Mouse (Mus musculus): ENCODE measurements around the gene 0610012G03Rik. TPM values are rescaled to one million over a fixed set of nuclear protein-coding genes. Genes with fewer than 3 reads are reported as not detected.

0610012G03Rik gene
- polyA plus RNA-seq, 1 experiment, result 15.6 TPM

DNA sequence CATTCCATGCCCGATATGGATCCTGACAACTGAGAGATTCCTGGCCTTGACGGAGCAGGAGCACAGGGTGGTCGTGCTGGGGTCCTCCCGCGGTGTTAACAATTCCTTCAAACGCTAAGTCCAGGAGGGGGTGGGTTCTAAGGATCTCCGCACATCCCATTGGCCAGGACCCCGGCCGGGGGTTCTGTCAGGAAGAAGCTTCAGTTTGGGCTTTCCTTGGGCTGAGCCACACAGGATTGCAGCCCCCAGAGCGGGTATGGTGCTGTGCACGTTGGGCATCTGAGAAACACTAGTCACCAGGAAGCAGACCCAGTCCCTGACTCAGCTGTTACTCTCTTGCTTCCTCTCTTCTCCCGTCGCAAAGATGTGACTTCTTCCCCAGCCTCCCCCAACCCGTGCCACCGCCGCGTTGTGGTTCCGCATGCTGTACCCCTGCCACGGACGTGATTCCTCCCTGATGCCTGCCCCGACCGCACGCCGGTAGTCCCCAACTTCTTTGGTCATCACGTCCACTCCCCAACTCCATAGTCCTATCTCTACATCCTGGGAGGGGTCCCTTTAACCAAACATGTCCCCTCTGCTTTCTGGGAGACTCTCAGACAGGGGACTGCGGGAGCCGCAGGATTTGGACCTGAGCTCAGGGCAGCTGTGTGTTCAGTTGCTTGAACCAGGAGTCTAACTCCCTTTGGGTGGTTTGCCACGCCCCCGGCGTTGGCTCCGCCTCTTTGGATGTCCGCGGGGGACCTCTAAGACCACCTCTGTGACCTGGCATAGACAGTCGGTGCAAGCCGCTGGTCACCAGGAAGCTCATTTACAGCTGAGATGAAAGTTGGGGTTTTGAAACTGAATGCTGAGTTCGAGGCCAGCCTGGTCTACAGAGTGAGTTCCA lies 13.0 kb downstream of the 0610012G03Rik start:
- no peaks in the 10 kb centered on the region for H3K36me3 ChIP-seq (ENCODE audit: control insufficient read depth, insufficient read depth, low read length, poor library complexity, severe bottlenecking)
- H3K4me1 ChIP-seq (ENCODE audit: control insufficient read depth, insufficient read depth, low read length), result peaks cover 2% of the 10 kb centered on the region
- H3K27ac ChIP-seq (ENCODE audit: insufficient read depth, low read length), result no peak overlapping the region
- H3K9me3 ChIP-seq (replicated peaks; ENCODE audit: control insufficient read depth, insufficient read depth, low read length, poor library complexity, severe bottlenecking), result no peaks in the 10 kb centered on the region
- peak overlapping the region; percentile 17 for H3K4me3 ChIP-seq (ENCODE audit: low read depth, low read length)
- TF ChIP-seq CTCF (IDR thresholded peaks at IDR 0.05; ENCODE audit: low read depth, low read length) (no peak), POLR2A (IDR thresholded peaks at IDR 0.05; ENCODE audit: insufficient read depth, low read length) (no peak), EP300 (IDR thresholded peaks at IDR 0.05; ENCODE audit: insufficient read depth, low read depth, low read length) (no peak)
- H3K27me3 ChIP-seq (ENCODE audit: control insufficient read depth, insufficient read depth, low read length, poor library complexity, severe bottlenecking), result peaks cover 3% of the 10 kb centered on the region; the same call in 1 of the 2 replicates
- H3K9ac ChIP-seq (ENCODE audit: low read depth, poor library complexity, severe bottlenecking), result no peak overlapping the region

DNA sequence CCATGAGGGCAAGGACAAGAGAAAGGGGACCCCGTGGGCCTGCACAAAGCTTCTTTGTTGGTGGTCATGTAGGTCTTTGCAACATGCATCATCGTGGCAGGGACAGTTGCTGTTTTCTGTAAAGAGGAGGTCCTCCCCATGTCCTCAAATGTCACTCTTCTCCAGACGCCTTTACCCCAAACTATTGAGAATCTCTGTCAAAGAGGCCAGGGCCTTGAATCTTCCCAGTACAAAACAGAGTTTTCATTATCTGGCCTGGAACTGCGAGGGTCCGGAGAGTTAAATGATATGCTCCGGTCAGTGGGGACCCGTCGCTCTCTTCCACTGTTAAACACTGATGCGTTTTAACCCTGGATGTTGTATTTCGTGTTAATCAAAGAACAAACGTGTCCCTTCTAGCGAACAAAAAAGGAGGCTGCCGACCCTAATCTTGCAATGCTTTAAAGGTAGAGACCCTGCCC lies 13.7 kb downstream of the 0610012G03Rik start:
- Histone ChIP-seq H3K27me3 (ENCODE audit: control insufficient read depth, insufficient read depth, low read length, poor library complexity, severe bottlenecking) (peaks cover 3% of the 10 kb centered on the region; the same call in 1 of the 2 replicates), H3K27ac (ENCODE audit: insufficient read depth, low read length) (no peak overlapping the region)

DNA sequence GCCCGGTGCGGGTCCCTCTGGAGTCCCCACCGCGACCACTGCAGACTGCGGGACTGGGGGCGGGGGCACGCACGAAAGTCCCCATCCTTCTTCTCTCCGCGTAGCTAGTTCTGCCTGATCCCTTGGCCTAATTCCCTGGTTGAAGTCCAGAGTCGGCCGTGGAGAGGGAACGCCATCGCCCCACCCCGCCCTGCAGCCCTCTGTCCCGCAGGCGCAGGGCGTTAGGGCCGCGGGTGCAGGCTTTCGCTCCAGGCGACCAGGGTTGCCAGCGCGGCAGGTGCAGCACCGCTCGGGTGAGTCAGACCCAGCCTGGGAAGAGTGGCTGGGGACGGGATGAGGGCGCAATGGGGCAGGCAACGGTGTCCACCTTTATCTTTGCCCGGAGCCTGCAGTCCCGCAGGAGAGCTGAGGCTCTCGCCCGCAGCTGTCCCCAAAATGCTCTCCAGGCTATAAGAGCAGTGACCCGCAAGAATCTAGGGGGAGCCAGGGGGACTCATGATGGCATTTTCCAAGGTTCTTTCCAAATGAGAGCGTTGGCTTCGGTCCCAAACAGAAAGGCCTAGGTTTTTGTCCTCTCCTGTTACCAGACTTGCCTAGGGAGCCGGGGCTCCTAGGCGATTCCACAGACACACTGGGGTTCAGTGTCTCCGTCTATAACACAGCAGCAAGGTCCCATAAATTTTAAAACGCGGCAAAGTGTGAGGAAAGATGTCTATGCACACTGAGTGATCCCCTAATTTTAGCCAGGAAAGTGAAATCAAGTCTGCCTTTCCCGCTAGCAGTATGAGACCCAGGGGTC lies 14.3 kb downstream of the 0610012G03Rik start, which contains the start of gene Pigz:
TSS of gene Pigz (plus strand) at position 101 of the 799 bp plus-strand sequence.
- Histone ChIP-seq H3K36me3 (ENCODE audit: control insufficient read depth, insufficient read depth, low read length, poor library complexity, severe bottlenecking) (no peaks in the 10 kb centered on the region), H3K27ac (ENCODE audit: insufficient read depth, low read length) (no peak within 1 kb of the TSS), H3K27me3 (ENCODE audit: control insufficient read depth, insufficient read depth, low read length, poor library complexity, severe bottlenecking) (peaks cover 3% of the 10 kb centered on the region; the same call in 1 of the 2 replicates), H3K9me3 (replicated peaks; ENCODE audit: control insufficient read depth, insufficient read depth, low read length, poor library complexity, severe bottlenecking) (no peaks in the 10 kb centered on the region), H3K9ac (ENCODE audit: low read depth, poor library complexity, severe bottlenecking) (no peak within 1 kb of the TSS), H3K4me1 (ENCODE audit: control insufficient read depth, insufficient read depth, low read length) (peaks cover 2% of the 10 kb centered on the region), H3K4me3 (ENCODE audit: low read depth, low read length) (peak within 1 kb of the TSS; percentile 44)
- TF ChIP-seq CTCF (IDR thresholded peaks at IDR 0.05; ENCODE audit: low read depth, low read length), result no peak
- TF ChIP-seq POLR2A (IDR thresholded peaks at IDR 0.05; ENCODE audit: insufficient read depth, low read length), result no peak
- TF ChIP-seq EP300 (IDR thresholded peaks at IDR 0.05; ENCODE audit: insufficient read depth, low read depth, low read length), result no peak

More for the DNA sequence above, 13.7 kb downstream of the 0610012G03Rik start:
- Histone ChIP-seq H3K4me1 (ENCODE audit: control insufficient read depth, insufficient read depth, low read length) (peaks cover 2% of the 10 kb centered on the region), H3K9me3 (replicated peaks; ENCODE audit: control insufficient read depth, insufficient read depth, low read length, poor library complexity, severe bottlenecking) (no peaks in the 10 kb centered on the region), H3K4me3 (ENCODE audit: low read depth, low read length) (peak overlapping the region; percentile 17; the same call in 1 of the 2 replicates), H3K9ac (ENCODE audit: low read depth, poor library complexity, severe bottlenecking) (no peak overlapping the region), H3K36me3 (ENCODE audit: control insufficient read depth, insufficient read depth, low read length, poor library complexity, severe bottlenecking) (no peaks in the 10 kb centered on the region)
- TF ChIP-seq CTCF (IDR thresholded peaks at IDR 0.05; ENCODE audit: low read depth, low read length), result no peak
- TF ChIP-seq EP300 (IDR thresholded peaks at IDR 0.05; ENCODE audit: insufficient read depth, low read depth, low read length), result no peak
- TF ChIP-seq POLR2A (IDR thresholded peaks at IDR 0.05; ENCODE audit: insufficient read depth, low read length), result no peak

DNA sequence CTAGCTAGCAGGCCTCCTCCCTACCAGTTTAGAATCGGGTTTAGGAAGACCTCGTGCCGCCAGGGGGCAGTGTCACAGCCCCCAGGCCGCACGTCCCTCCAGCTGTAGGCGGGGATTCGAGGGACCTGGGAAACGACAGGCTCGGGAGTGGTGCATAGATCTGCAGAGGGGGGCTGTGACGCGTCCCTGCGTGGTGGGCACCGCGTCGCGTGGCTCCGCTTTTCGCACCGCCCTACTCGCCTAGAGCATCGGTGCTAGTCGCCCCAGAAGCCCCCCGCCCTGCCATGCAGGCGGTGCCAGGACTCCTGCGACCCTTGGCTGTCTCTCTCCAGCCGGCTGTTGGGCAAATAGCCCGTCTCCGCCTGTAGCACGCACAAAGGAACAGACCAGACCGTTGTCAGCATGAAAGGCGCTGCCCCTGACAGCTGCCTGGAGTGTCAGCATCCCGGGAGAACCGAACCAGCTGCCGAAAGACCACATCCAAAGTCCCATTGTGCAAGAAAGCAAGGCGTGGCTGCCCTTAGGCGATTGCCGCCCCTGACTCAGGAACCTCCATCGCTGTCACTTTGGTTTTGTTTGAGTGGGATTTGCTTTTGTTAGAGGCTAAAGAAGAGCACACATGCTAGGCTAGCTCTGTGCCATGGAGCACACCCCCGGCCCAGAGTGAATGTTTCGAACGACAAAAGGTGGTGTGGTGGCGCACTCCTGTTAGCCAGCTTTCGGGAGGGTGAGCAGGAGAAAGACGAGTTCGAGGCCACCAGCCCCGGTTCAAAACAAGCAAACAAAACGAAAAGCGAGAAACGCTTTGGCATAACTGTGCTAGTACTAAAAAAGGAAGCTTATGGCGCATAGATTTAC lies 15.2 kb downstream of the 0610012G03Rik start:
- no peak overlapping the region for H3K27ac ChIP-seq (ENCODE audit: insufficient read depth, low read length)
- H3K9me3 ChIP-seq (replicated peaks; ENCODE audit: control insufficient read depth, insufficient read depth, low read length, poor library complexity, severe bottlenecking), result no peaks in the 10 kb centered on the region
- H3K4me1 ChIP-seq (ENCODE audit: control insufficient read depth, insufficient read depth, low read length), result peaks cover 2% of the 10 kb centered on the region
- peaks cover 3% of the 10 kb centered on the region; the same call in 1 of the 2 replicates for H3K27me3 ChIP-seq (ENCODE audit: control insufficient read depth, insufficient read depth, low read length, poor library complexity, severe bottlenecking)
- TF ChIP-seq POLR2A (IDR thresholded peaks at IDR 0.05; ENCODE audit: insufficient read depth, low read length) (no peak), CTCF (IDR thresholded peaks at IDR 0.05; ENCODE audit: low read depth, low read length) (peak; percentile 89)
- H3K4me3 ChIP-seq (ENCODE audit: low read depth, low read length), result peak overlapping the region; percentile 44
- H3K9ac ChIP-seq (ENCODE audit: low read depth, poor library complexity, severe bottlenecking), result no peak overlapping the region
- H3K36me3 ChIP-seq (ENCODE audit: control insufficient read depth, insufficient read depth, low read length, poor library complexity, severe bottlenecking), result no peaks in the 10 kb centered on the region

DNA sequence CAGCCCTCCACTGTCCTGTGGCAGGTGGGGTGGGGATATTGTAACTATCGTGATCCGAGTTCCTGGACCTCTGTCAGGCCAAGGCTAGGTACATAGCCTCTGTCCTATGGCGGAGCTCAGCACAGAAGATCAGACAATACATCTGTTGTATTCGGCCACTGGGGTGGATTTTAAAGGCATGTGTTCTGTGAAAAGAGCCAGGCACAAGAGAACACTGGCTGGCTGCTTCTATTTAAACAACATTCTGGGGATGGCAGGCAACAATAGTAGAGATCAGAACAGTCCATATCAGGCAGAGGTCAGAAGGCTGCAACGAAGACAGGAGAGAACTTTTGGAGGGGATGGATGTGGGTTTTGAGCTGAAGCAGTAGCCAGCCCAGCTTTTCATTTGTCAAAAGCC lies 16.0 kb downstream of the 0610012G03Rik start:
- Histone ChIP-seq H3K4me1 (ENCODE audit: control insufficient read depth, insufficient read depth, low read length) (peaks cover 2% of the 10 kb centered on the region), H3K4me3 (ENCODE audit: low read depth, low read length) (no peak overlapping the region), H3K9me3 (replicated peaks; ENCODE audit: control insufficient read depth, insufficient read depth, low read length, poor library complexity, severe bottlenecking) (no peaks in the 10 kb centered on the region), H3K27me3 (ENCODE audit: control insufficient read depth, insufficient read depth, low read length, poor library complexity, severe bottlenecking) (peaks cover 3% of the 10 kb centered on the region; the same call in 1 of the 2 replicates), H3K9ac (ENCODE audit: low read depth, poor library complexity, severe bottlenecking) (no peak overlapping the region), H3K27ac (ENCODE audit: insufficient read depth, low read length) (no peak overlapping the region), H3K36me3 (ENCODE audit: control insufficient read depth, insufficient read depth, low read length, poor library complexity, severe bottlenecking) (no peaks in the 10 kb centered on the region)
- no peak for TF ChIP-seq CTCF (IDR thresholded peaks at IDR 0.05; ENCODE audit: low read depth, low read length)
- TF ChIP-seq POLR2A (IDR thresholded peaks at IDR 0.05; ENCODE audit: insufficient read depth, low read length), result no peak
- no peak for TF ChIP-seq EP300 (IDR thresholded peaks at IDR 0.05; ENCODE audit: insufficient read depth, low read depth, low read length)

All from ES-Bruce4 (cell line).